Mouse (Mus musculus) heart, postnatal 0 days (tissue): ENCODE results near the gene Mex3b.

Experiments used
- CTCF ChIP-seq: IDR thresholded peaks from 2 replicates; pipeline ENCODE4 v1.5.1; 2016; ENCODE audit warnings: antibody characterized with exemption, control low read depth, low read depth
- EP300 ChIP-seq: IDR thresholded peaks from 2 replicates; pipeline ENCODE4 v1.6.1; 2016; ENCODE audit warnings: antibody characterized with exemption, low read depth

GRCm38 (mm10) chr7:82829516-82829915 is 37.6 kb upstream of the Mex3b start:
- TF ChIP-seq CTCF (no peak), EP300 (no peak)
